Mouse (Mus musculus): Measurements from ENCODE around the gene Nol10.

GRCm38 (mm10) chr12:17414734-17415133 lies 66.5 kb downstream of the Nol10 start:
- TF ChIP-seq CTCF (IDR thresholded peaks at IDR 0.05; ENCODE audit: control insufficient read depth, insufficient read depth, low read length) (no peak), POLR2A (IDR thresholded peaks at IDR 0.05; ENCODE audit: borderline replicate concordance, control insufficient read depth, low read depth, low read length) (no peak)
